8 mouse cellular contexts compared by ENCODE assay signal in genomic region chr1:119087539-119087938, GRCm38 (mm10). TPM values are rescaled to one million over a fixed set of nuclear protein-coding genes. Genes with fewer than 3 reads are reported as not detected.
DNase-seq lines count a peak whose midpoint lies in the region; ATAC-seq and TF ChIP-seq lines count a peak whose summit lies in the region.

No protein-coding gene starts in this region.

- H3K9ac ChIP-seq in heart, embryonic 11.5 days (ENCODE audit: low read depth, low read length) = no peak overlapping the region
- H3K9ac ChIP-seq in hindbrain, embryonic 15.5 days = no peak overlapping the region

- peak; percentile 93 for DNase-seq in heart, adult 11 months
- DNase-seq in cerebellum, adult 18-20 months = peak; percentile 75 to 85
- DNase-seq in frontal cortex, adult 2 months (ENCODE audit: extremely low spot score in 1 of 2, low spot score in 1 of 2) = peak; percentile 50 to 94
- peak; percentile 73 to 84 for DNase-seq in left cerebral cortex, adult 2 months (ENCODE audit: extremely low spot score in 1 of 2, low spot score in 2 of 2)
- peak; percentile 87 for DNase-seq in mesoderm, embryonic 11.5 days (ENCODE audit: low read depth, low spot score)

- H3K27ac ChIP-seq in heart, embryonic 11.5 days (ENCODE audit: low read depth, low read length) = no peak overlapping the region
- H3K27ac ChIP-seq in hindbrain, embryonic 15.5 days (replicated peaks) = no peak overlapping the region
- H3K27ac ChIP-seq in left cerebral cortex, adult 2 months = no peak overlapping the region
- no peak overlapping the region for H3K27ac ChIP-seq in small intestine, adult 2 months (ENCODE audit: insufficient read depth, low read depth, low read length)

- TF ChIP-seq POLR2A in small intestine, adult 2 months (IDR thresholded peaks at IDR 0.05; ENCODE audit: low read depth, low read length) = no peak

- 25% methylated on average over 3 of the region's 3 CpGs for WGBS in heart, embryonic 11.5 days (ENCODE audit: insufficient replicate concordance)
- 7% methylated on average over 3 of the region's 3 CpGs for whole genome bisulfite sequencing in hindbrain, embryonic 15.5 days
- WGBS in small intestine, adult 2 months = 6% methylated on average over 3 of the region's 3 CpGs

- no peaks in the 10 kb centered on the region for H3K4me1 ChIP-seq in heart, embryonic 11.5 days (ENCODE audit: control insufficient read depth, insufficient read depth, low read length)
- peaks cover 4% of the 10 kb centered on the region; the same call in 1 of the 2 replicates for H3K4me1 ChIP-seq in hindbrain, embryonic 15.5 days (replicated peaks)
- no peaks in the 10 kb centered on the region for H3K4me1 ChIP-seq in small intestine, adult 2 months (ENCODE audit: control insufficient read depth, insufficient read depth, insufficient read length, low read length)

- no peak for ATAC-seq in heart, embryonic 11.5 days (replicated peaks; ENCODE audit: insufficient number of reproducible peaks, low FRiP score, low TSS enrichment)
- peak; percentile 40; the same call in 1 of the 2 replicates for ATAC-seq in hindbrain, embryonic 15.5 days (ENCODE audit: low FRiP score, low read depth)

- H3K4me2 ChIP-seq in heart, embryonic 11.5 days = no peak overlapping the region
- H3K4me2 ChIP-seq in hindbrain, embryonic 15.5 days = no peak overlapping the region

- TF ChIP-seq CTCF in left cerebral cortex, adult 2 months (IDR thresholded peaks at IDR 0.05) = peak; percentile 97
- peak; percentile 60; the same call in 1 of the 2 replicates for TF ChIP-seq CTCF in small intestine, adult 2 months (IDR thresholded peaks at IDR 0.05; ENCODE audit: extremely low read depth, insufficient read length, insufficient replicate concordance, low read depth, low read length)

- intact Hi-C loops in left cerebral cortex, adult 2 months (cut with DNase I) = loop anchor here (2.0 to 10.0 kb wide), 4 partner anchors 395 to 590 kb away; no protein-coding TSS in a partner anchor

- no peaks in the 10 kb centered on the region for H3K36me3 ChIP-seq in heart, embryonic 11.5 days (ENCODE audit: control insufficient read depth, insufficient read depth, low read length)
- no peaks in the 10 kb centered on the region for H3K36me3 ChIP-seq in hindbrain, embryonic 15.5 days
- H3K36me3 ChIP-seq in small intestine, adult 2 months (ENCODE audit: control insufficient read depth, insufficient read depth, low read length) = no peaks in the 10 kb centered on the region

- H3K9me3 ChIP-seq in heart, embryonic 11.5 days (replicated peaks; ENCODE audit: control insufficient read depth, low read length) = no peaks in the 10 kb centered on the region
- no peaks in the 10 kb centered on the region for H3K9me3 ChIP-seq in hindbrain, embryonic 15.5 days

- H3K4me3 ChIP-seq in heart, embryonic 11.5 days (ENCODE audit: low read depth, low read length) = no peak overlapping the region
- H3K4me3 ChIP-seq in hindbrain, embryonic 15.5 days = no peak overlapping the region
- H3K4me3 ChIP-seq in left cerebral cortex, adult 2 months = no peak overlapping the region
- no peak overlapping the region for H3K4me3 ChIP-seq in small intestine, adult 2 months (ENCODE audit: low read depth, low read length)

- no peaks in the 10 kb centered on the region for H3K27me3 ChIP-seq in heart, embryonic 11.5 days (ENCODE audit: control insufficient read depth, insufficient read depth, low read length)
- H3K27me3 ChIP-seq in hindbrain, embryonic 15.5 days = no peaks in the 10 kb centered on the region
- H3K27me3 ChIP-seq in small intestine, adult 2 months (ENCODE audit: control insufficient read depth, insufficient read depth, low read length) = no peaks in the 10 kb centered on the region; the same call in 1 of the 2 replicates

RNA-seq across cellular contexts. Expression of gene Gli2, which starts 34.1 kb away (rescaled TPM):
- 3.3 and 4.1 TPM in 2 replicates for polyA plus RNA-seq in heart, embryonic 11.5 days (2014; fragmentation: Nextera tagmentation; extraction: Ambion mirVana)
- 1.6 and 2.2 TPM in 2 replicates for polyA plus RNA-seq in frontal cortex, adult 2 months (2012; rRNA removed)
- 2.5 TPM in 2 replicates for polyA plus RNA-seq in hindbrain, embryonic 15.5 days (2015; fragmentation: Nextera tagmentation; extraction: Ambion mirVana)
- 1 to 10 TPM; 3.4 TPM for total RNA-seq in left cerebral cortex, adult 2 months (2021)
- 2.7 and 4.7 TPM in 2 replicates for polyA plus RNA-seq in small intestine, adult 2 months (2012; rRNA removed)
